Mouse (Mus musculus) ZHBTc4 (cell line): Measurements from ENCODE around the gene Glb1l2.
A peak's percentile ranks its signal among the peaks of the same experiment; 100 is the strongest.

ENCODE experiments used
- DNase-seq: peaks from one replicate; pipeline ENCODE4 v3.0.0-alpha.2; 2011; ENCODE audit warnings: low read depth, low spot score

Glb1l2 gene

DNA sequence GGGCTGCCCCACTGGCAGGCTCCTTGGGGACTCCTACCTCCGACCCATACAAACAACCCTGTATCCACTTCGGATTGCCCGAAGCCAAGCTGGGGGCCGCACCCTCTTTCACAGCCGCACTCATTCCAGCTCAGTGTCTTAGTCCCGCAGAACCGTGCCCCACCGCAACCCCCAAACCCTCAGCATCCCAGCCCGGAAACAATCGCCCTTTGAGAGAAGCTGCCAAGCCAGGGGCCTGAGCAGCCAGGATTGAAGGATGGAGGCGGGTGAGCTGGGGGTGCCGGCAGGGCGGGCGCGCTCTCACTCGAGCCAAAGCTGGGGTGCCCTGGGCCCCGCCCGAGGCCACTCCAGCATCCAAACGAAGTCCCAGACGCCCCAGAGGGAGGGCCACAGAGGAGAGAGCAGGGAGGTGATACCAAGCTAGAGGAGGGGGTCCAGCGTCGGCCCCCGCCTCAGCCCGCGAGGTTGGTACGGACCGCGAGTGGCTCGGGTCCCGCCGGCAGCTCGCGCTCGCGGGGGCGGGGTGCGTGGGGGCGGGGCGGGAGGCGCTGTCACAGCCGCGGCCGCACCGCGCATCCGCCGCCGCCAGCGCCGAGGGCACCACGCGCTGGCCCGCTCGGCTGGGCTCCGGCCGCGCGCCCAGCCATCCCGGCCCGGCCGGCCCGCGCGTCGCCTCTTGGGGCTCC, 72.9 kb downstream of the Glb1l2 start, which contains the start of gene B3gat1:
Gene B3gat1 (plus strand): TSS at position 523 of the 686 bp plus-strand sequence.
- DNase-seq, result peak; percentile 45

DNA sequence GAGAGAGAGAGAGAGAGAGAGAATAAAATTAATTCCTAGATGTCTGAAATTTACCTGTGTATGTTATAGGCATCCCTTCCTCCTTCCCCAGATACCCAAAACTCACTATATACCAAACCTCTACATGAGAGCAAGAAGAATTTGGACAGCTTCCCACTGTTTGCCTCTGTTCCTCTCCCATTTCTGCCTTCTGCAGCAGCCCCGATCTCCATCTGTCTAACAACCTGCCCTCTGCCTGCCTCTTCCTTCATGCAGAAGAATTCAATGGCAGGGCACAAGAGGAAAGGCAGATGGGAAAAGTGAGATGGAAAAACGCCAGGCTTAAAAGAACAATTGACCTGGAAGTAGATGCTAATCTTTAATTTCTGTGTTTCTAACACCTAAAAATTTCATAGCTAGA, 77.7 kb downstream of the Glb1l2 start:
- no peak for DNase-seq

DNA sequence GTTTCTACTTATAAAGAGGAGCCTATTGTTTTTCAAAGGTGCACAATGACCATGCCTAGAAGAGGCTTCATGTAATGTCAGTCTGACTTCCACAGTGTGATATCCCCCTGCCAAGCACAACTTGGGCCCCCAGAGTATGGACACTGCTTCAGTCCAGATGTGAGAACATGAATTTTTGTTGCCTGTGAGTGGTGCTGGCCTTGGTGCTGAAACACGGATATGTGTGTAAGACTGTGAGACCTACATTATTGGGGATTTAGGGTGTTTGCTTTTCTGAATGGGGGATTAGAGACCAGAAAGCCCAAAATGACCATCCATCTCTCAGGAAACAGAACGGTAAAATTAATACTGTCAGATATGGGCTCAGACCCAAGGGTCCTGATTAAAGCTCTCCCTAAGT, 78.8 kb downstream of the Glb1l2 start:
- DNase-seq, result peak; percentile 47

DNA sequence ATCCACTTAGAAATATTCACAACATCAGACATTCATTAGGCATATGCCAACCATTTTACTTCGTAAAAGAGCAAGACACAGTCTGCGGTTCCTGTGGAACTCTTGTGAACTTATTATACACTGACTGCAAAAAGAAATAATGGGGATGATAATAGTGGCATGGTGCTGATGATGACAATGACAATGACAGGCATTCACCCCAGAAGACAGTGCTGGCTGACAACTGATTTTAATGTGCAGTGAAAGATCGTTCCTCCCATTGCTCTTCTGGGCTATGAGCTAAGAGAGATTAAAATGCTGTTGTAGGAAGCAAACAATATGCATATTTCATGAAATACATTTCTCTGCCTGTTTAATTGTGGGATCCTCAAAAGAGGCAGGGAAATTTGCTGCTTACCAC, 80.6 kb downstream of the Glb1l2 start:
- DNase-seq, result no peak

DNA sequence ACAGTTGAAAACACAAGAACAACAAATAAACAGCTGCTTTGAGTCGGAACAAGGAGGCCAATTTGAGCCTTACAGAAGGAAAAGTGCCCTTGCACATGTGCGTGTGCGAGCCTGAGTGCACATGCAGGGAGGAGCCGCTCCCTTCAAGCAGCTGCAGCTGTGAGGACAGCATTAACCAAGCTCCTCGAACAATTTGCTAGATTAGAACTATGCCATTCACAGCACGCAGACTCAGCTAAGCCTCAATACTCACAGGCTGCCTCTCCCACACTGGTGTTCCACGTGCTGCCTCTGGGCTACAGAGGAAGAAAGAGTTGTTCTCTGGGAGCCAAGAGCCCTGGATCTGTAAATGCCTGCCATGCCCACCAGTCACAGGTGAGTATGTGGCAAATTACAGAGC, 84.5 kb downstream of the Glb1l2 start:
- no peak for DNase-seq

DNA sequence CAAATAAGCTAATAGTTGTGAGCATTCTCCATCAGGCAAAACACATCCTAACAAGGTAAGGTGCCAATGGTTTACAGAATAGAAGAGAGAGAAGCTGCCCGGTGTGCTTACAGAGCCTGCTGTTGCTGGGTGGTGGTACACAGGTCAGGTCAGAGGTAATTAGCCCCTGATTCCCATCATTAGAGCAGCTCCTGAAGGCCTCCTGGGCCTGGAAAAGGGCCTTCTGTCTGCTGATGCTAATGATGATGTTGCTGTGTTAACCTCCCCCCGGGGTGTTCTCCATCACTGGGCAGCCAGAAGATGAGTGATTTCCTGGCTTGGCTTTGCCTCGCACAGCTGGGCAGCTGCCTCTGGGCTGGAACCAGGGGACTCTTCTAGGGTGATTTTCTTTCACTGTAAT, 87.9 kb downstream of the Glb1l2 start:
- DNase-seq, result no peak
